Mouse (Mus musculus) left cerebral cortex, postnatal 25 days (tissue): ENCODE data around the gene E130114P18Rik. TPM values are rescaled to one million over a fixed set of nuclear protein-coding genes. Genes with fewer than 3 reads are reported as not detected.

ENCODE experiments used
- DNase-seq, 2 experiments: peaks; one replicate each; pipeline ENCODE4 v3.0.0; 2022; ENCODE audit warnings: low spot score in 2 of 2, mixed read lengths in 1 of 2
- intact Hi-C: fragments of 180-260 bp; cut with DNase I; formaldehyde crosslinking; loops from one replicate; pipeline ENCODE4 v1.15.1; 2025
- total RNA-seq, 2 experiments: library from RNA; stranded (reverse); gene quantifications; 2 replicates each; pipeline ENCODE4 v1.2.3; 2021

Gene E130114P18Rik
- total RNA-seq, 2 experiments from 2014 or later, result 6.0 to 6.5 TPM

DNA sequence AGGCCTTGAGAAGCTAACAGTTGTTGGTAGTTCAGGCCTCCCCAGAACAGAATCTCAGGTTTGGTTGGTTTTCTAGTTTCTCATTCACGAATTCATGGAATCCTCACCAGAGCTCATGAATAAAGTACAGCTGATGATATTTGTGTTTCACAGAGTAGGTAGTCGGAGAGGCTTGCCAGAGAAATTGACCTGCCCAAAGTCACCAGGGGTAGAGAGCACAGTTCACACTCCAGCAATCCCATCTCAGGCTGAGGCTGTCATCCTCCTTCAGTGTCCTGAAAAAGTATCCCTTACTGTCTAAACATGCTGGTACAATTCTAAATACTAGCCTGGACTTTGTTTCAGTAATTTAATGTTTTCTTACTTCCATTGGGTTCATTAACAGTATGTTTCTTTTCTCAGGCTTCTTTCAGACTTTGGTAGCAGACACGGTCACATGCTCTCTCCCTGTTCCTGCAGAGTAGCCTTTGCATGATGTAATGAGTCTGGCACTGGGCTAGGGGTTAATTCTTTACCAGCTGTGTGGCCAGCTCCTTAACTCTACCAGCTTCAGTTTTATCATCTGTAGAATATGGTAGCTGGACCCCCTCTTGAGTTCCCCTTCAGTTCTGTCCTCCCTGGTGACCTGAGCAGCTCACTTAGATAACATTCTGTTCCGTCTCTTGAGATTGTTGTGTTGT lies 12.4 kb downstream of the E130114P18Rik start:
- intact Hi-C loops, result no loop called here
- no peak for DNase-seq

- no peak for DNase-seq
- intact Hi-C loops, result no loop called here
Measured at GRCm38 (mm10) chr4:97764616-97765015, 13.3 kb downstream of the E130114P18Rik start.

- DNase-seq, result no peak
- intact Hi-C loops, result loop anchor here (2.0 to 10.0 kb wide), 3 partner anchors 14 to 624 kb away; partner anchors contain the start of genes Nfia and Tm2d1
Measured at GRCm38 (mm10) chr4:97758661-97759060, 19.2 kb downstream of the E130114P18Rik start.

GRCm38 (mm10) chr4:97757978-97758461 lies 19.9 kb downstream of the E130114P18Rik start:
- intact Hi-C loops, result loop anchor here (2.0 to 10.0 kb wide), 3 partner anchors 15 to 624 kb away; partner anchors contain the start of genes Nfia and Tm2d1
- peak; percentile 54 to 56 for DNase-seq

GRCm38 (mm10) chr4:97757207-97757977 lies 20.5 kb downstream of the E130114P18Rik start:
- intact Hi-C loops, result loop anchor here (5.0 to 10.0 kb wide), 2 partner anchors 487 to 625 kb away; partner anchors contain the start of gene Tm2d1

GRCm38 (mm10) chr4:97754241-97754640 lies 23.6 kb downstream of the E130114P18Rik start:
- DNase-seq, result no peak
- intact Hi-C loops, result loop anchor here (5.0 to 10.0 kb wide), 3 partner anchors 353 to 688 kb away; no protein-coding TSS in a partner anchor

More at GRCm38 (mm10) chr4:97757207-97757977, 20.5 kb downstream of the E130114P18Rik start:
- peak; percentile 68 to 74 for DNase-seq

DNA sequence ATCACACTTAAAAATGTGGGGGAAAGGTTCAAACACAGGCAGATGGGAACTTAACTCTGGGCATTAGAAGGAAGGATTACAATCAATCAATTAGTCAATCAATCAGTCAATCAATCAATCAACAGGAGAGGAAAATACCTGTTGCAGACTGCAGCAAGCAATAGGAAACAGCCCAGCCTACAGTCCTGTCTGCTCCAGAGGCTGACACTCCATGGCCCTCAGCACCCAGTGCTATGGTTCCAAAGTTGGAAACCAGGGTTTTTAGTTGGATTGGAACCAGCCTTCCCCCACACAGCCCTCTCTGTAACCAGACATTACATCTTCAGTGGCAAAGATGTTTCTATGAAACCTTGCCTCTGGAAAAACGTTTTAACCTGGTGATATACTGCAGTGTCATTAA lies 24.4 kb downstream of the E130114P18Rik start:
- no peak for DNase-seq
- intact Hi-C loops, result loop anchor here (2.0 to 10.0 kb wide), 4 partner anchors 115 to 689 kb away; no protein-coding TSS in a partner anchor

GRCm38 (mm10) chr4:97752276-97753010 lies 25.4 kb downstream of the E130114P18Rik start:
- no peak for DNase-seq
- intact Hi-C loops, result loop anchor here (2.0 to 10.0 kb wide), 4 partner anchors 116 to 690 kb away; no protein-coding TSS in a partner anchor

DNA sequence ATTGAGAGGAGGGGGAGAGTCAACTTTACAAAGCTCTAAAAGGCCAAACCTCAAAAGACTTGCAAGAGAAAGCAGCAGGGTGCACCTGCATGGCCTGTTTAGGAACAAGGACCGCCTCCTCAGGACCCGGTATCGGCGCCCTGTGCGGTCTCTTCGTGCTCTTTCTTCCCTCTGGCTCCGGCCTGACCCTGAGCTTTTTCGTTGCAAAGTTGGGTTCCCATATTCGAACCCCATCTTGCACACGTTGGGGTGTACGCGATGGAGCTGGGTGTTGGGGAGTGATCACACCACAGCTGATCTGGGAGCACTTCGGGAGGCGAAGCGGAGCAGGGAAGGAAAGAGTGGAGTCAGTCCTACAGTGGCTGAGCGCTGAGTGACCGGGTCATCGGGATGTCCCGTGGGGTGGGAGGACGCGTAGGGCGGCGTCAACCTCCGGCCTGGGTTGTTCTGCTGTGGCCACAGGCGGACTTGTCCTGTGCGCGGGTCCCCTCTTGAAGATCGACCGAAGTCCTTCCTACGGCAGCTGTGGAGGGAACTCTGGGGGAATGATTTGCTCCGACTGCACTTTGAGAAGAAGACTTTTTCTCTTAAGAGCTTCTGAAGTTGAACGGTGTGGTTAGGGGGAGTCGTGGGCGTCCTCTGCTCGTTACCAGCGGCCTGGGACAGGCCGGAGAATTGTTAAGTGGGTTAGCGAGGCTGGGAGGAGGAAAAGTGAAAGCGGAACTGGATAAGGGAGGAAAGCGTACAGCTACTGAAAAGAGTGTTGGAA lies 26.2 kb downstream of the E130114P18Rik start:
- intact Hi-C loops, result loop anchor here (2.0 to 10.0 kb wide), 6 partner anchors 117 to 691 kb away; no protein-coding TSS in a partner anchor
- peak in 1 of 2 experiments; percentile 29 for DNase-seq

- DNase-seq, result peak; percentile 83 to 88
- intact Hi-C loops, result loop anchor here (2.0 to 10.0 kb wide), 5 partner anchors 254 to 691 kb away; no protein-coding TSS in a partner anchor
Measured at GRCm38 (mm10) chr4:97751030-97751482, 26.8 kb downstream of the E130114P18Rik start.

DNA sequence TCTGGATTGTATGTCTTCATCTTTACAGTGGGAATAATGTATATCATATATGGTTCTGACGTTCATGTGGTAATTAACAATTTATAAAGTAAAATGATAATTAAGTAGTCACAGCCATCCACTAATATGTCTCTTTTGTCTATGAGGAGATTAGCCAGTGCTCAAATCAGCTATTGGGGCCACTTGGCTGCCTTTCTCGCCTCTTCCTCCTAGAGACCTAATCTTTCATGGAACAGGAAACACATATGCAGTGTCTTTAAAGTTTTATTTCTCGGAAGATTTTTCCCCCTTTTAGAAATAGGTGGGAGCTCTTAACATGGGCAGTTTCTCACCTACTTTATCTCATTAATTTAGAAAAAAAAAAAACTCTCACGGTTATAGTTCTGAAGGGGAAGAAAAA lies 27.5 kb downstream of the E130114P18Rik start:
- intact Hi-C loops, result loop anchor here (2.0 to 10.0 kb wide), 5 partner anchors 254 to 692 kb away; no protein-coding TSS in a partner anchor

DNA sequence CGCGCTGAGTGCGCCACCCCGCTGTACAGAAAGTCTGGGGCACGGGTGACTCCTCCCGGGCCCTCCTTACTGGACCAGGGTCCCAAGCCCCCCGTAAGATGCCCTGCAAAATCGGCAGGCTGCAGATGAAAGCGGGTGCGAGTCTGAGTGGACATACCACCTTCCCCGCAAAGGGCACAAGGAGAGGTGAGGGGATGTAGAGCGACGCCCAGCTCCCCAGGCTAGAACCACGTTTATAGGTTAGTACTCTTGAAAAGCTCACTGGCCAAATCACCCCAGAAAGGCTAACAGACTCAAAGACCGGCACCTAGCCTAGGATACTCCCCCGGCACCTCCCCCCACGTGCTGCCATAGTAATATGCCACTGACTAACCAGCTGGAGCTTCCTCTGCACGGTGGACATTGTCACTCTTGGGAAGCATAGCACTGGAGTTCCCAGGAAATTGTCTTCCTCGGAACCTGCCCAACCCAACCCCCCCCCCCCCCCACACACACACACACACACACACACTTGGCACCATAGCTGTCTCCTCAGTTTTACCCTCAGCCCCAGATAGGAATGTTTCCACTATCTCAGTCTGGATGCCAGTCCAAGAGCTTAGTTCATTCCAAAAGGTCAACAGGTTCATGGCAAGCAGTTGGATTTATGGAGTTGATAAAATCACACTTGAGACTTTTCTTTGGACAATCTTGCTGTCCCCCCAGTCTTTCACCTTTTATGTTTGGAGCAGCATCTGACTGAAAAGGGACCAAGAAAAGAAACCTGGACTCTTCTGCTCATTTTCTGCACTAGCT lies 31.6 kb downstream of the E130114P18Rik start:
- DNase-seq, result no peak
- intact Hi-C loops, result loop anchor here (2.0 to 5.0 kb wide), 3 partner anchors 70 to 1049 kb away; no protein-coding TSS in a partner anchor

More for the DNA sequence above, 27.5 kb downstream of the E130114P18Rik start:
- DNase-seq, result no peak

DNA sequence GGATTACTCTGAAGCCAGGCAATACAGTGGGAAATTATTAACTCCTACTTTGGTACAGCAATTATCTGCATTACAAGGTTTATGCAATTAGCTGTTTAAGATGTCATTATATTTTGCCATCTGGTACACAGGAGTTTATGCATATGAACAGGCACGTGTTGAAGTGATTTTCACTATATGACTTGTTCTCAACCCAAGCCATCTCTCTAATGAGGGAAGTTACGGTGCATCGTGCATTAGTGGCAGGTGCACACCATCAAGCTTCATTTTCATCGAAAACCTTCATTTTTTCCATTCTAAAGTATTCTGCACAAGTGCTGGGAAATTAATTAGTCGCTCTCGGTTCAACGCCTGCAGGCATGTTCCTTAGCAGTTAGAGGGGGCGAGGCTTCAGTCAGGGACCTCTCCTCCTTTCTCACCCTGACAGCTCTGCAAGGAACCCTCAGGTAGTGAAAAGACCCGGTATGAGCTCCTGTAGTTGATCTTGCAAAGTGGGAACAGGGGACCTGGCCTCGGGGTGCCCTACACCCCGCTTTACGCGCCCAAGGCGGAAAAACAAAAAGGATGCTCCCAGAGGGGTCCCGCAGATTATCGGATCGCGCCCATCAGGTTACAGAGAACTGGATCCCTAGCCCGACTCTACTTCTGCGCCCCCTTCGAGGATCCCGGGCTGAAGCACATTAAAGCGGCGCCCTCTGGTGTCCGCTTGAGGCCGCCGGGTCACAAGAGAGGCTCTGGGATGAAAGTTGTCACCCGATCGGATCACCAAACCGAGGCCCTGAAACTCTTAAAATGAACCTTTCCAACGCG lies 32.4 kb downstream of the E130114P18Rik start:
- intact Hi-C loops, result loop anchor here (1.0 to 5.0 kb wide), 5 partner anchors 69 to 1048 kb away; no protein-coding TSS in a partner anchor
- DNase-seq, result peak; percentile 66 to 69

DNA sequence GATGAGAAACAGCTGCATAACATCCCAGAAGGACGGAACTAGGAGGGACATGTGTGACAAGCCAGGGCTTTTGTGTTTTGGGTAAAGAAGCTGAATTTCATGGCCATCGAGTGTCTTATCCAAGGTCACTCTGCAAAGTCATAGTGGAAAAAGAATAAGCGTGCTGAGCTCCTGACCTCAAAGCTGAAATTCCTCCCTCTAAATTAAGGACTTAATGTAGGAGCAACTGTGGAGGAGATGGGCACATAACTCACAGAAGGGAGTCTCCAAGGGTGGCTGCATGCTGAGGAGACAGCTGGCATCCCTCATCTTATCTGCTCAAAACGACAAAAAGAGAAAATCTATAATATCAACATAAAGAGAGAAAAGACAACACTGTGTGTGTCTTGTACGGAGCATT lies 33.9 kb downstream of the E130114P18Rik start:
- DNase-seq, result no peak
- intact Hi-C loops, result loop anchor here (2.0 kb wide), 1 partner anchor 179 kb away; no protein-coding TSS in a partner anchor

DNA sequence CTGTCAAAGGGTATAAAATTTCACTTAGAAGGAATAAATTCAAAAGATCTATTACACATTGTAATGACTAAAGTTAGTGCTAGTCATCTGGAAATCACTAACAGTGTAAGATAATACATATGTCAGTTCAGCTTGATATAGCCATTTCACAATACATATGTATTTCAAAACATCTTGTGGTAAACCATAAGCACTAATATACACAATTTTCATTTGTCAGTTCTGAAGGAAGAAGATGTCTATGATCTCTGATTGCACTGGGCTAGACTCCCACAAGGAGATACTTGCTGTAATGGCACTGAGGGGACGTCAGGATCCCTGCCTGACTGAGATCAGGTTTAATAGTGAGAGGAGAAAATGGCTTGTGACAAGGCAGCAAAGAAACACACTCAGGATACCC lies 44.5 kb downstream of the E130114P18Rik start:
- DNase-seq, result no peak
- intact Hi-C loops, result no loop called here

- no peak for DNase-seq
- intact Hi-C loops, result no loop called here
Measured at GRCm38 (mm10) chr4:97730416-97730815, 47.5 kb downstream of the E130114P18Rik start.

DNA sequence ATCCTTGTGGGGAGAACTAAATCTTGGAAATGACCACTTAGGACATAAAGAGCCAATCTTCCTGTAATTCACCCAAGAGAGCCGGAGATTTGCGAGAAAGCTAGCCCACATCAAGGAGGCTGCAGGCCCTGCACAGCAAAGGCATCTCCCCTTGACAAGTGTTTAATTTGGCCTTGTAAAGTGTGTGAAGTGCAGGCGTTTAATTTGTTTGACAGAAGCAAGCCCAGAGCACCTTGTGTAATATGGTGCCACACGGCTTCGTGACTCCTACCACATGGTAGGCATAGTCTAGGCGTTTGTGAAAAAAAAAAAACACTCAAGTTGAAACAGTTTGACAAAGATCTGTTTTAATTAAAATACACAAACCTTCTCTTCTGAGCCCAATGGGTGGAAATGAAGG lies 47.9 kb downstream of the E130114P18Rik start:
- DNase-seq, result no peak
- intact Hi-C loops, result no loop called here
